Mouse (Mus musculus): ENCODE measurements around the gene Meiob. TPM values are rescaled to one million over a fixed set of nuclear protein-coding genes. Genes with fewer than 3 reads are reported as not detected.

The Meiob gene
- polyA plus RNA-seq (2015; fragmentation: Nextera tagmentation; extraction: Ambion mirVana) = 0.08 TPM in 1 of 2 replicates, not detected in the other

- no peak within 1 kb of the TSS for H3K27ac ChIP-seq
- peak; percentile 88 for ATAC-seq (ENCODE audit: insufficient read depth, low FRiP score, low read depth)
- H3K4me1 ChIP-seq = 0 out of 2 replicates have a peak, but pooled peaks cover 5% of the 10 kb centered on the region
- no peaks in the 10 kb centered on the region for H3K36me3 ChIP-seq
- H3K9me3 ChIP-seq = no peaks in the 10 kb centered on the region
- peaks cover 17% of the 10 kb centered on the region for H3K27me3 ChIP-seq (replicated peaks)
- peak within 1 kb of the TSS; percentile 96 for H3K4me2 ChIP-seq
- peak within 1 kb of the TSS; percentile 69 for H3K4me3 ChIP-seq (replicated peaks)
- H3K9ac ChIP-seq = peak within 1 kb of the TSS; percentile 52
- WGBS = under 1% methylated on average over 67 of the region's 71 CpGs
Measured at GRCm38 (mm10) chr17:24803952-24804951, at the start of gene Meiob. Gene Meiob, plus strand, starts transcription at chr17:24804289.

- Histone ChIP-seq H3K4me2 (no peak overlapping the region), H3K27ac (no peak overlapping the region), H3K9ac (no peak overlapping the region), H3K27me3 (replicated peaks) (peaks cover 34% of the 10 kb centered on the region), H3K36me3 (no peaks in the 10 kb centered on the region), H3K4me1 (peaks cover 2% of the 10 kb centered on the region; the same call in 1 of the 2 replicates), H3K4me3 (replicated peaks) (no peak overlapping the region), H3K9me3 (no peaks in the 10 kb centered on the region)
- WGBS = 85% methylated on average over 1 of the region's 1 CpGs
- ATAC-seq (ENCODE audit: insufficient read depth, low FRiP score, low read depth) = no peak
Measured at GRCm38 (mm10) chr17:24757394-24757793, 46.7 kb upstream of the Meiob start.

- no peak for ATAC-seq (ENCODE audit: insufficient read depth, low FRiP score, low read depth)
- H3K27ac ChIP-seq = no peak overlapping the region
- no peak overlapping the region for H3K4me3 ChIP-seq (replicated peaks)
- H3K4me2 ChIP-seq = no peak overlapping the region
- no peaks in the 10 kb centered on the region for H3K27me3 ChIP-seq (replicated peaks)
- H3K36me3 ChIP-seq = no peaks in the 10 kb centered on the region
- no peaks in the 10 kb centered on the region for H3K9me3 ChIP-seq
- no peak overlapping the region for H3K9ac ChIP-seq
- 51% methylated on average over 5 of the region's 5 CpGs for WGBS
- 0 out of 2 replicates have a peak, but pooled peaks cover 3% of the 10 kb centered on the region for H3K4me1 ChIP-seq
Measured at GRCm38 (mm10) chr17:24761121-24761520, 43.0 kb upstream of the Meiob start.

GRCm38 (mm10) chr17:24765016-24765905 is 38.8 kb upstream of the Meiob start:
- H3K27ac ChIP-seq = no peak overlapping the region
- H3K4me1 ChIP-seq = 0 out of 2 replicates have a peak, but pooled peaks cover 10% of the 10 kb centered on the region
- no peaks in the 10 kb centered on the region for H3K9me3 ChIP-seq
- no peaks in the 10 kb centered on the region for H3K36me3 ChIP-seq
- H3K9ac ChIP-seq = no peak overlapping the region
- no peak overlapping the region for H3K4me2 ChIP-seq
- H3K4me3 ChIP-seq (replicated peaks) = no peak overlapping the region
- H3K27me3 ChIP-seq (replicated peaks) = no peaks in the 10 kb centered on the region
- WGBS = 45% methylated on average over 21 of the region's 22 CpGs
- ATAC-seq (ENCODE audit: insufficient read depth, low FRiP score, low read depth) = no peak

GRCm38 (mm10) chr17:24766266-24766875 is 37.7 kb upstream of the Meiob start:
- no peak overlapping the region for H3K27ac ChIP-seq
- no peak overlapping the region for H3K4me2 ChIP-seq
- no peak for ATAC-seq (ENCODE audit: insufficient read depth, low FRiP score, low read depth)
- no peak overlapping the region for H3K9ac ChIP-seq
- H3K4me3 ChIP-seq (replicated peaks) = no peak overlapping the region
- WGBS = 24% methylated on average over 12 of the region's 12 CpGs
- no peaks in the 10 kb centered on the region for H3K36me3 ChIP-seq
- H3K9me3 ChIP-seq = no peaks in the 10 kb centered on the region
- H3K27me3 ChIP-seq (replicated peaks) = no peaks in the 10 kb centered on the region
- H3K4me1 ChIP-seq = 0 out of 2 replicates have a peak, but pooled peaks cover 10% of the 10 kb centered on the region

- Histone ChIP-seq H3K4me1 (0 out of 2 replicates have a peak, but pooled peaks cover 10% of the 10 kb centered on the region), H3K4me3 (replicated peaks) (no peak overlapping the region), H3K9me3 (no peaks in the 10 kb centered on the region), H3K4me2 (0 out of 2 replicates have a peak overlapping the region, but pooled peaks have one; percentile 11), H3K36me3 (no peaks in the 10 kb centered on the region), H3K27me3 (replicated peaks) (no peaks in the 10 kb centered on the region), H3K9ac (no peak overlapping the region), H3K27ac (no peak overlapping the region)
- WGBS = 29% methylated on average over 3 of the region's 3 CpGs
- peak; percentile 60; the same call in 1 of the 2 replicates for ATAC-seq (ENCODE audit: insufficient read depth, low FRiP score, low read depth)
Measured at GRCm38 (mm10) chr17:24769146-24769545, 34.9 kb upstream of the Meiob start.

GRCm38 (mm10) chr17:24773241-24773640 is 30.8 kb upstream of the Meiob start:
- 0 out of 2 replicates have a peak, but pooled peaks cover 3% of the 10 kb centered on the region for H3K4me1 ChIP-seq
- H3K9ac ChIP-seq = no peak overlapping the region
- WGBS = 76% methylated on average over 5 of the region's 5 CpGs
- no peak overlapping the region for H3K4me3 ChIP-seq (replicated peaks)
- H3K36me3 ChIP-seq = no peaks in the 10 kb centered on the region
- no peaks in the 10 kb centered on the region for H3K9me3 ChIP-seq
- H3K27me3 ChIP-seq (replicated peaks) = no peaks in the 10 kb centered on the region
- ATAC-seq (ENCODE audit: insufficient read depth, low FRiP score, low read depth) = no peak
- H3K4me2 ChIP-seq = no peak overlapping the region
- no peak overlapping the region for H3K27ac ChIP-seq

- Histone ChIP-seq H3K27ac (no peak overlapping the region), H3K9me3 (no peaks in the 10 kb centered on the region), H3K9ac (no peak overlapping the region), H3K4me1 (no peaks in the 10 kb centered on the region), H3K4me2 (no peak overlapping the region), H3K4me3 (replicated peaks) (no peak overlapping the region), H3K36me3 (no peaks in the 10 kb centered on the region), H3K27me3 (replicated peaks) (no peaks in the 10 kb centered on the region)
- no peak; the same call in 1 of the 2 replicates for ATAC-seq (ENCODE audit: insufficient read depth, low FRiP score, low read depth)
- WGBS = 67% methylated on average over 8 of the region's 8 CpGs
Measured at GRCm38 (mm10) chr17:24775173-24775572, 28.9 kb upstream of the Meiob start.

- Histone ChIP-seq H3K9me3 (no peaks in the 10 kb centered on the region), H3K4me2 (no peak overlapping the region), H3K4me3 (replicated peaks) (no peak overlapping the region), H3K4me1 (no peaks in the 10 kb centered on the region), H3K27me3 (replicated peaks) (no peaks in the 10 kb centered on the region), H3K9ac (no peak overlapping the region), H3K36me3 (no peaks in the 10 kb centered on the region), H3K27ac (no peak overlapping the region)
- ATAC-seq (ENCODE audit: insufficient read depth, low FRiP score, low read depth) = no peak
- WGBS = 69% methylated on average over 2 of the region's 2 CpGs
Measured at GRCm38 (mm10) chr17:24777073-24777472, 27.0 kb upstream of the Meiob start.

- Histone ChIP-seq H3K36me3 (no peaks in the 10 kb centered on the region), H3K9ac (no peak overlapping the region), H3K4me2 (no peak overlapping the region), H3K9me3 (no peaks in the 10 kb centered on the region), H3K4me3 (replicated peaks) (no peak overlapping the region), H3K4me1 (no peaks in the 10 kb centered on the region), H3K27ac (no peak overlapping the region), H3K27me3 (replicated peaks) (no peaks in the 10 kb centered on the region)
- ATAC-seq (ENCODE audit: insufficient read depth, low FRiP score, low read depth) = no peak
- 83% methylated on average over 2 of the region's 2 CpGs for WGBS
Measured at GRCm38 (mm10) chr17:24780821-24781220, 23.3 kb upstream of the Meiob start.

- no peak for ATAC-seq (ENCODE audit: insufficient read depth, low FRiP score, low read depth)
- Histone ChIP-seq H3K4me3 (replicated peaks) (no peak overlapping the region), H3K27me3 (replicated peaks) (no peaks in the 10 kb centered on the region), H3K9ac (no peak overlapping the region), H3K36me3 (no peaks in the 10 kb centered on the region), H3K4me1 (no peaks in the 10 kb centered on the region), H3K27ac (no peak overlapping the region), H3K4me2 (no peak overlapping the region), H3K9me3 (no peaks in the 10 kb centered on the region)
- 42% methylated on average over 8 of the region's 8 CpGs for WGBS
Measured at GRCm38 (mm10) chr17:24792190-24792589, 11.9 kb upstream of the Meiob start.
